Mouse (Mus musculus) embryonic facial prominence, embryonic 12.5 days (tissue): ENCODE data around the gene Bet1. TPM values are rescaled to one million over a fixed set of nuclear protein-coding genes. Genes with fewer than 3 reads are reported as not detected.

ENCODE experiments used
- polyA plus RNA-seq: library from polyadenylated mRNA; unstranded; fragments of >200 nt; fragmentation: Nextera tagmentation; extraction: Ambion mirVana; gene quantifications from 2 replicates; pipeline ENCODE4 v1.2.1, GENCODE M21; 2016

The Bet1 gene
- polyA plus RNA-seq, 1 experiment from 2014 or later, result 73.0 TPM

Other genes with a start within 250 kb of the Bet1 start
- 0.48 and 0.92 TPM in 2 replicates for gene Tfpi2, start 98.1 kb downstream of the Bet1 start, polyA plus RNA-seq
- not detected in 2 replicates for gene Gngt1, start 93.2 kb downstream of the Bet1 start, polyA plus RNA-seq
- gene Gng11, start 83.1 kb downstream of the Bet1 start, polyA plus RNA-seq, result 63.7 and 67.5 TPM in 2 replicates